Mouse (Mus musculus) skeletal muscle tissue, adult 2 months (tissue): ENCODE results near the gene Zyx.

ENCODE experiments used
- DNase-seq: peaks from one replicate; pipeline ENCODE4 v3.0.0-alpha.2; 2012; ENCODE audit warnings: low read depth, low spot score

The Zyx gene

DNA sequence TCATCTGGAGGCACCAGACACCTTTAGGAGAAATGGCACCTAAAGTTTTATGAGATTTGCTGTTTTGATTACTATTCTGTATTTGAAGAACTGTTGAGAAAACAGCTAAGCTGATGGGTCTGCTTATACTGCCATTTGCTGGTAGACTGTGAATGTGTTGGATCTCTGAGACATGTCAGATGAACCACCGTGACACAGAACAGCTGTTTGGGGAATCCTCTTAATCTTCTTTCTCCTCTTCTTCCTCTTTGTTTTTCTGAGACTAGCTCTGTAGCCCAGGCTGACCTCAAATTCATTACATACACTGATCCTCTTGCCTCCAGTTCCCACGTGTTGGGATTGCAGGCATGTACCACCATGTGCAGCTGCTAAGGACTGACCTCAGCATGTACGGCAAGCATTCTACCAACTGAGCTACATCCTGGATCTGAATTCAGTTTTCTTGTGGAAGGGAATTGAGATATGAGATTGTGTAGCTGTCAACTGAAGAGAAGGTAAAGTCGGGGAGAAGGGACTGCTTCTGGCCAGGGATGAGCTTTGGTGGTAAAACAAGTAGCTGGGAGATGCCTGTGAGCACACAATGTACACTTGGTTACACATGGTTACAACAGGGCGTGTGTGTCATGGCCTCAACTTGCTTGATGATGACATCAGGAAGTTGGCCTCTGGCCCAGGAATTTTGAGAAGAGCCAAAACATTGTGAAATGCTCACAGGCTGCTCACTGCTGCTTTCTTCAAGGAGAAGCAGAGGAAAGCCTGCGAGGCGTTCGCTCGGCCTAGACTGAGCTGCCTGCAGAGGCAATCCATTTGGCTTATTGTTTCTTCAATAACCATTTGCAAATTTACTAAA is 46.8 kb downstream of the Zyx start:
- peak; percentile 94 for DNase-seq

DNA sequence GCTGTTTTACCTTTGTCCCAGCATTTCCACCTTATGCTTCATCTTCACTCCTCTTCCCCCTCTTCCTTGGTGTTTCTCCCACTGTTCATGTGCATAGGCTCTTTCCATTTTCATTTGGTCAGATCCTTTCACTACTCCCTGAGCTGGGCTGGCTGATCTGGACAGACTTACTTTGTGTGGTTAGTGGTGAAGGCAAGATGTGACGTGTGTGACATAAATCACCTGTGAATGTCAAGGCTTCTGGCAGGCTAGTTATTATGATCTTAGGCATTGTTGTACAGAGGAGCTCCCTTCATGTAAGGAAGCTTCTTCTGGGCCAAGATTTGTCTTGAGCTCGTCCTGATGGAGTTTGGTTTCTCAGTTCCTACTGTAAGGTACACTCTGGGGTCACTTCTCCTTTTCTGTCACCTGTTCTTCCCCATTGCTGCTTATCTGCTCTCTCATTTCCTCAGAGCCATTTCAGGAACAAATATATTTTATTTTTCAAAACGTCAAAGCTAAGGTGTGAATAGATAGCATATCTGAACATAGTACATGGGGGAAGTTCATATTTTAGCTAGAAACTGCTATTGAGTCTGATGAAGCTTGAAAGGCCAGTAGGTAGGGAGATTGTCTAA is 47.7 kb downstream of the Zyx start:
- no peak for DNase-seq

DNA sequence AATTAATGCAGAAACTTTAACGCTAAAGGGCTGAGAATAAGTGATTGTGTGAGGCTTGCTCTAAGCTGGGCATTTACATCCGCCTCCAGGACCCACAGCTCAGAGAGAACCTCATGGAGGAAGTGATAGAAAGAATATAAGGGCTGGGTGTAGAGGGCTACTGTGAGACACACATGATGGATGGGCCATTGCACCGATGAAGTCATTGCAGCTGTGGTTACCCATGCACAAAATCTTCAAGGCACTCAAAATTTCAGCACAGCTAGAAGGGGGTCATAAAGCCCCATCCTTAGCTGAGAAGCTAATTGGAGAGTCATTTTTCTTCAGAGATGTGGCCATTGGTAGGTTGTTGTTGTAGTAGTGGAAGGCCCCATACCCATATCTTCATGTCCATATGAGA is 48.9 kb downstream of the Zyx start:
- DNase-seq = no peak

- no peak for DNase-seq
Measured at GRCm38 (mm10) chr6:42398998-42399397, 49.6 kb downstream of the Zyx start.

- no peak for DNase-seq
Measured at GRCm38 (mm10) chr6:42399938-42400337, 50.5 kb downstream of the Zyx start, which contains the start of gene Tas2r143. TSS of gene Tas2r143 (plus strand) at chr6:42400238.

DNA sequence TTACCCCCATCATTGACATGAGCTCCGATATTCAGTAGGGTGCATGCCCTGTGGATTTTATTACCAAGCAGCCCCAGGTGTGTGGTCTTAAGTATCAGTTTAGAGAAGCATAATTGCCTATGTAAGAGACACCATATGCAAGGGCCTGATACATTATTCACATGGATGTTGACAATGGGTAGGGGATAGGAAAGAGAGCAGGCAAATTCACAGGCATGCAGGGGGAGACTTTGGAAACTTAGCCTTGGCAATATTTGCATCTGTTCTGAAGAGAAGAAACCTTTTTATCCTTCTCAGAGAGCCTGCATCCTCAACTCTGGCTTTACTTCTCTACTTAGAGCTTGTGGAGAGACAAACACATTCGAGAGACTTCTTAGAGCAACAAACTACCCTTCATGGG is 55.7 kb downstream of the Zyx start, which contains the start of gene Tas2r135:
Gene Tas2r135 (plus strand): TSS at position 301 of the 400 bp plus-strand sequence.
- no peak for DNase-seq
